Mouse (Mus musculus): ENCODE data around the gene Myl9. TPM values are rescaled to one million over a fixed set of nuclear protein-coding genes. Genes with fewer than 3 reads are reported as not detected.

The Myl9 gene
- total RNA-seq, 2 experiments from 2014 or later = 13.4 to 18.6 TPM

GRCm38 (mm10) chr2:156763101-156763500 is 12.1 kb upstream of the Myl9 start:
- intact Hi-C loops (cut with DNase I) = no loop called here
- DNase-seq = peak; percentile 61

- DNase-seq = no peak
- intact Hi-C loops (cut with DNase I) = no loop called here
These were observed 11.2 kb upstream of the Myl9 start for GRCm38 (mm10) chr2:156764022-156764421.

GRCm38 (mm10) chr2:156764747-156765146 is 10.5 kb upstream of the Myl9 start:
- intact Hi-C loops (cut with DNase I) = no loop called here
- no peak for DNase-seq

GRCm38 (mm10) chr2:156765593-156765992 is 9.6 kb upstream of the Myl9 start:
- intact Hi-C loops (cut with DNase I) = no loop called here
- no peak for DNase-seq

- intact Hi-C loops (cut with DNase I) = no loop called here
- no peak for DNase-seq
These were observed 8.8 kb upstream of the Myl9 start for GRCm38 (mm10) chr2:156766227-156767019.

- intact Hi-C loops (cut with DNase I) = no loop called here
- no peak for DNase-seq
These were observed 8.1 kb upstream of the Myl9 start for GRCm38 (mm10) chr2:156767108-156767507.

- intact Hi-C loops (cut with DNase I) = no loop called here
- no peak for DNase-seq
These were observed 5.9 kb upstream of the Myl9 start for GRCm38 (mm10) chr2:156769274-156769673.

- no peak for DNase-seq
- intact Hi-C loops (cut with DNase I) = no loop called here
These were observed 1.8 kb upstream of the Myl9 start for GRCm38 (mm10) chr2:156773470-156773869.

- DNase-seq = no peak
- intact Hi-C loops (cut with DNase I) = no loop called here
These were observed 1.0 kb upstream of the Myl9 start for GRCm38 (mm10) chr2:156774035-156774737.

- DNase-seq = no peak
- intact Hi-C loops (cut with DNase I) = no loop called here
These were observed 525 bp downstream of the Myl9 start for GRCm38 (mm10) chr2:156775455-156776435.

- DNase-seq = no peak
- intact Hi-C loops (cut with DNase I) = no loop called here
These were observed 1.7 kb downstream of the Myl9 start for GRCm38 (mm10) chr2:156776907-156777306.

- no peak for DNase-seq
- intact Hi-C loops (cut with DNase I) = no loop called here
These were observed 2.2 kb downstream of the Myl9 start for GRCm38 (mm10) chr2:156777326-156778004.

- DNase-seq = no peak
- intact Hi-C loops (cut with DNase I) = no loop called here
These were observed 3.4 kb downstream of the Myl9 start for GRCm38 (mm10) chr2:156778571-156778970.

GRCm38 (mm10) chr2:156779036-156779435 is 3.8 kb downstream of the Myl9 start:
- intact Hi-C loops (cut with DNase I) = no loop called here

GRCm38 (mm10) chr2:156779488-156779887 is 4.3 kb downstream of the Myl9 start:
- intact Hi-C loops (cut with DNase I) = no loop called here

More at GRCm38 (mm10) chr2:156779036-156779435, 3.8 kb downstream of the Myl9 start:
- no peak for DNase-seq

GRCm38 (mm10) chr2:156780129-156780528 is 4.9 kb downstream of the Myl9 start:
- intact Hi-C loops (cut with DNase I) = no loop called here
- no peak for DNase-seq

More at GRCm38 (mm10) chr2:156779488-156779887, 4.3 kb downstream of the Myl9 start:
- DNase-seq = no peak

GRCm38 (mm10) chr2:156780752-156781151 is 5.5 kb downstream of the Myl9 start:
- no peak for DNase-seq
- intact Hi-C loops (cut with DNase I) = no loop called here

GRCm38 (mm10) chr2:156781281-156781680 is 6.1 kb downstream of the Myl9 start:
- no peak for DNase-seq
- intact Hi-C loops (cut with DNase I) = no loop called here

- intact Hi-C loops (cut with DNase I) = no loop called here
- DNase-seq = no peak
These were observed 6.7 kb downstream of the Myl9 start for GRCm38 (mm10) chr2:156781836-156782480.

Data from left cerebral cortex, postnatal 4 days (tissue).